In the genomic region with DNA sequence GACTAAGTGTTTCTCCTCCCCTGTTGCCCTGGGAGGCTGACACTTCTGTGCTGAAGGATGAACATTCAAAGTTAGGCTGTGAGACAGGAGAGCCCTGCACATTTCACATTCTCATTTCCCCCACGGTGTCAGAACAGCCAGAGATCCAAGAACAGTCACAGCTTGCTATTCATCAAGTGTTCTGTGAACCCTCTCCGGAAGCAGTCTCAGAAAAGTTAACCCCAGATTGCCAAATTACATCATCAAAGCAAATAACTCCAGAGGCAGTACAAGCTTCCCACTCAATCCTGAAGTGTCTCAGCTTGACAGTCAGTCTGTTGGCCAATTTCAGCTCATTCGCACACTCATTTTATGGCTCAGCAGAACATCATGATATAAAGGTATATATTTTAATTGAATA, we compare ENCODE assay signal across 8 mouse cellular contexts. TPM values are rescaled to one million over a fixed set of nuclear protein-coding genes. Genes with fewer than 3 reads are reported as not detected.
A peak's percentile ranks its signal among the peaks of the same experiment; 100 is the strongest.
DNase-seq lines count a peak whose midpoint lies in the region; ATAC-seq and TF ChIP-seq lines count a peak whose summit lies in the region.

No protein-coding gene starts in this region.

- DNase-seq in adrenal gland, postnatal 14 days, result peak; percentile 12
- DNase-seq in adrenal gland, adult 18-20 months (ENCODE audit: low spot score in 2 of 2), result no peak
- DNase-seq in embryonic facial prominence, embryonic 10.5 days (ENCODE audit: low spot score), result peak; percentile 15
- peak; percentile 18 for DNase-seq in kidney, postnatal 14 days
- DNase-seq in liver, postnatal 0 days, result no peak
- DNase-seq in ovary, postnatal 14 days (ENCODE audit: low spot score), result no peak

- ATAC-seq in heart, embryonic 12.5 days (ENCODE audit: insufficient number of reproducible peaks, low FRiP score), result no peak
- peak; percentile 64 for ATAC-seq in liver, postnatal 0 days

- TF ChIP-seq CTCF in liver, postnatal 0 days (IDR thresholded peaks at IDR 0.05; ENCODE audit: low read depth), result no peak
- no peak for TF ChIP-seq CTCF in olfactory bulb, adult 2 months (IDR thresholded peaks at IDR 0.05; ENCODE audit: insufficient read depth, low read depth, low read length)

- H3K4me1 ChIP-seq in embryonic facial prominence, embryonic 10.5 days, result peaks cover 22% of the 10 kb centered on the region
- peaks cover 9% of the 10 kb centered on the region for H3K4me1 ChIP-seq in heart, embryonic 12.5 days (replicated peaks)
- 0 out of 2 replicates have a peak, but pooled peaks cover 5% of the 10 kb centered on the region for H3K4me1 ChIP-seq in liver, postnatal 0 days (ENCODE audit: insufficient read depth)
- H3K4me1 ChIP-seq in olfactory bulb, adult 2 months (ENCODE audit: control insufficient read depth, insufficient read depth, low read length), result peaks cover 3% of the 10 kb centered on the region; the same call in 1 of the 2 replicates

- no peaks in the 10 kb centered on the region for H3K9me3 ChIP-seq in embryonic facial prominence, embryonic 10.5 days
- no peaks in the 10 kb centered on the region for H3K9me3 ChIP-seq in heart, embryonic 12.5 days (replicated peaks)
- H3K9me3 ChIP-seq in liver, postnatal 0 days (ENCODE audit: low read length), result no peaks in the 10 kb centered on the region

- H3K36me3 ChIP-seq in embryonic facial prominence, embryonic 10.5 days (replicated peaks), result no peaks in the 10 kb centered on the region
- H3K36me3 ChIP-seq in heart, embryonic 12.5 days, result no peaks in the 10 kb centered on the region
- H3K36me3 ChIP-seq in liver, postnatal 0 days (replicated peaks; ENCODE audit: insufficient read depth, low read length), result no peaks in the 10 kb centered on the region

- TF ChIP-seq EP300 in liver, postnatal 0 days (IDR thresholded peaks at IDR 0.05; ENCODE audit: low read depth), result no peak

- TF ChIP-seq POLR2A in olfactory bulb, adult 2 months (IDR thresholded peaks at IDR 0.05; ENCODE audit: insufficient read depth, low read depth, low read length), result no peak

- peak overlapping the region; percentile 65 for H3K4me2 ChIP-seq in heart, embryonic 12.5 days
- H3K4me2 ChIP-seq in liver, postnatal 0 days (ENCODE audit: low read depth, low read length), result peak overlapping the region; percentile 69

- peak overlapping the region; percentile 35 for H3K27ac ChIP-seq in embryonic facial prominence, embryonic 10.5 days (replicated peaks)
- no peak overlapping the region for H3K27ac ChIP-seq in heart, embryonic 12.5 days (ENCODE audit: poor library complexity, severe bottlenecking)
- peak overlapping the region; percentile 88 for H3K27ac ChIP-seq in liver, postnatal 0 days (ENCODE audit: low read depth)
- H3K27ac ChIP-seq in olfactory bulb, adult 2 months (ENCODE audit: insufficient read depth, low read depth, low read length), result no peak overlapping the region

- 12% methylated on average over 3 of the region's 3 CpGs for WGBS in embryonic facial prominence, embryonic 10.5 days
- WGBS in heart, embryonic 12.5 days, result 5% methylated on average over 3 of the region's 3 CpGs
- WGBS in liver, postnatal 0 days (ENCODE audit: insufficient replicate concordance), result 3% methylated on average over 3 of the region's 3 CpGs
- 2% methylated on average over 3 of the region's 3 CpGs for WGBS in olfactory bulb, adult 2 months

- no peaks in the 10 kb centered on the region for H3K27me3 ChIP-seq in embryonic facial prominence, embryonic 10.5 days (replicated peaks; ENCODE audit: low read depth, poor library complexity, severe bottlenecking)
- no peaks in the 10 kb centered on the region for H3K27me3 ChIP-seq in heart, embryonic 12.5 days (replicated peaks)
- H3K27me3 ChIP-seq in liver, postnatal 0 days (ENCODE audit: insufficient read depth, low read length), result no peaks in the 10 kb centered on the region

- peak overlapping the region; percentile 52 for H3K4me3 ChIP-seq in embryonic facial prominence, embryonic 10.5 days
- H3K4me3 ChIP-seq in heart, embryonic 12.5 days, result peak overlapping the region; percentile 50
- H3K4me3 ChIP-seq in liver, postnatal 0 days (ENCODE audit: low read depth, low read length), result peak overlapping the region; percentile 43
- H3K4me3 ChIP-seq in olfactory bulb, adult 2 months (ENCODE audit: insufficient read depth, low read depth, low read length), result peak overlapping the region; percentile 19

- H3K9ac ChIP-seq in heart, embryonic 12.5 days, result no peak overlapping the region
- H3K9ac ChIP-seq in liver, postnatal 0 days (replicated peaks), result peak overlapping the region; percentile 67

RNA-seq across cellular contexts. Expression of gene Abca8b, which starts 0.6 kb away (rescaled TPM):
- total RNA-seq in adrenal gland, postnatal 14 days (2021), result 6.8 and 10.5 TPM in 2 replicates
- total RNA-seq in adrenal gland, adult 18-20 months (2021), result 10 to 100 TPM in 1 of 2 experiments, 1 to 10 TPM in 1; 7.2 to 11.8 TPM
- 0.37 and 0.38 TPM in 2 replicates for polyA plus RNA-seq in embryonic facial prominence, embryonic 10.5 days (2016; fragmentation: Nextera tagmentation; extraction: Ambion mirVana)
- polyA plus RNA-seq in heart, embryonic 12.5 days (2016; fragmentation: Nextera tagmentation; extraction: Ambion mirVana), result 0.78 and 0.81 TPM in 2 replicates
- 8.6 and 10.8 TPM in 2 replicates for polyA plus RNA-seq in liver, postnatal 0 days (2015; fragmentation: Nextera tagmentation; extraction: Ambion mirVana)
- not detected in 2 replicates for polyA plus RNA-seq in olfactory bulb, adult 2 months (2012; ENCODE audit: insufficient read depth, insufficient read length, low replicate concordance, missing spikeins)

Comparison
In these comparisons a context has a peak if more than half of its experiments do, and no peak if none do; other contexts are left out.
1. DNase-seq: peak in adrenal gland, postnatal 14 days (single experiment), embryonic facial prominence, embryonic 10.5 days (single experiment) and kidney, postnatal 14 days (single experiment); none in adrenal gland, adult 18-20 months (0 of 2), liver, postnatal 0 days (single experiment) and ovary, postnatal 14 days (single experiment).
2. H3K27ac ChIP-seq: peak in embryonic facial prominence, embryonic 10.5 days (single experiment) and liver, postnatal 0 days (single experiment); none in heart, embryonic 12.5 days (single experiment) and olfactory bulb, adult 2 months (single experiment).
3. Peak in every context shown above with its lines, with median percentiles within 50 percentile points of each other: H3K4me3 ChIP-seq.